Mouse (Mus musculus) heart, embryonic 13.5 days (tissue): ENCODE results near the gene Pdk1. TPM values are rescaled to one million over a fixed set of nuclear protein-coding genes. Genes with fewer than 3 reads are reported as not detected.

Source experiments
- ATAC-seq: fragments of 200-750 bp; cut with Nextera tagmentation; 2 replicates; pipeline ENCODE4 v1.8.0; 2017; ENCODE audit warnings: moderate TSS enrichment; ENCODE audit not compliant: insufficient number of reproducible peaks, low FRiP score, low TSS enrichment; ENCODE audit errors: extremely low read depth
- H3K27ac ChIP-seq: fragments of 300-500 bp; sonication (generic); replicated peaks from 2 replicates; pipeline ENCODE4 v1.5.1; 2015; ENCODE audit warnings: moderate library complexity, mild to moderate bottlenecking, inconsistent platforms
- H3K27me3 ChIP-seq: fragments of 300-500 bp; sonication (generic); replicated peaks from 2 replicates; pipeline ENCODE4 v1.6.1; 2015; ENCODE audit warnings: mild to moderate bottlenecking, inconsistent platforms
- H3K36me3 ChIP-seq: fragments of 300-500 bp; sonication (generic); 2 replicates; pipeline ENCODE4 v1.6.1; 2015; ENCODE audit warnings: mild to moderate bottlenecking, inconsistent platforms
- H3K4me1 ChIP-seq: fragments of 300-500 bp; sonication (generic); 2 replicates; pipeline ENCODE4 v1.6.1; 2015; ENCODE audit warnings: inconsistent platforms
- H3K4me2 ChIP-seq: fragments of 300-500 bp; sonication (generic); 2 replicates; pipeline ENCODE4 v1.6.1; 2015; ENCODE audit warnings: inconsistent platforms, mild to moderate bottlenecking, moderate library complexity
- H3K4me3 ChIP-seq: fragments of 300-500 bp; sonication (generic); 2 replicates; pipeline ENCODE4 v1.5.1; 2015; ENCODE audit warnings: moderate library complexity, mild to moderate bottlenecking, inconsistent platforms
- H3K9ac ChIP-seq: fragments of 300-500 bp; sonication (generic); 2 replicates; pipeline ENCODE4 v1.6.1; 2015; ENCODE audit warnings: inconsistent platforms, mild to moderate bottlenecking, moderate library complexity
- H3K9me3 ChIP-seq: fragments of 300-500 bp; sonication (generic); 2 replicates; pipeline ENCODE4 v1.6.1; 2016; ENCODE audit warnings: inconsistent platforms
- WGBS: fragments of 180-500 bp; shearing (Covaris S2); methylation state at CpG from one replicate; pipeline ENCODE4 v1.1.7; 2015; ENCODE audit warnings: mixed read lengths; 5-methylcytosine and 5-hydroxymethylcytosine counted together
- polyA plus RNA-seq: library from polyadenylated mRNA; unstranded; fragments of >200 nt; fragmentation: Nextera tagmentation; extraction: Ambion mirVana; gene quantifications from 2 replicates; pipeline ENCODE4 v1.2.1, GENCODE M21; 2015

Gene Pdk1
- polyA plus RNA-seq, 1 experiment from 2014 or later, result 84.3 TPM

DNA sequence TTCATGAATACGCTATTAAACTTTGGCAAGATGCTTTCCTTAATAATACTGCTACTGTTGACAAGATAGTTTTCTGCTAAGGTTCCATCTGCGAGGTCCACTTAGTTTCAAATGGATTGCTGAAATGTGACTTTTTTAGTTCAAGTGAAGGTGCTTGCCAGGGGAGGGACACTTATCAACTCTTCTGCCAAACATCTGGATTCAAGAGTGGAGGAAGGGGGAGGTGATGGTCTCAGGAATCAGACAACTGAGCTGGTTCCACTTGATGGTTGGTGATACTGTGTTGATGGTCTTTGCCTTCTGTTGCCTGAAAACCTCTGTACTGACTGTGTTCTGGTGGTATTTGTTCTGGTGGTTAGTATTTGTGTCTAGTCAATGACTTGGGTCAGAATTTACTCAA lies 1.4 kb downstream of the Pdk1 start:
- peak overlapping the region; percentile 96 for H3K9ac ChIP-seq
- no peak for ATAC-seq
- WGBS, result 52% methylated on average over 2 of the region's 2 CpGs
- H3K4me1 ChIP-seq, result peaks cover 36% of the 10 kb centered on the region
- peaks cover 18% of the 10 kb centered on the region for H3K36me3 ChIP-seq
- no peaks in the 10 kb centered on the region for H3K9me3 ChIP-seq
- peak overlapping the region; percentile 95 for H3K4me2 ChIP-seq
- no peaks in the 10 kb centered on the region for H3K27me3 ChIP-seq
- peak overlapping the region; percentile 88 for H3K4me3 ChIP-seq
- no peak overlapping the region for H3K27ac ChIP-seq

DNA sequence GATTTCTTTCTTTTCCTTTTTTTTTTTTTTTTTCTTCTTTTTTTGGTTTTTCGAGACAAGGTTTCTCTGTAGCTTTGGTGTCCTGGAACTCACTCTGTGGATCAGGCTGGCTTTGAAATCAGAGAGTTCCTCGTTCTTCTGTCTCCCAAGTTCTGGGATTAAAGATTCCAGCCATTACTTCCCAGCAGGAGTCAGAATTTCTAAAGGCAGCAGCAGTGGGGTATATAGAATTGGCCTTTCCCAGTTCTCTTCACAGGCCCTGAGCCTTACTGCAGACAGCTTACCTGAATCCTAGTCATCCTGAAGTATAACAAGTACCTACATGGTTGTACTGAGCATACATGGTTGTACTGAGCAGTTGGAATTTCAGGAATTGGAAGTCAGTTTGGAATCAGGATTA lies 1.8 kb downstream of the Pdk1 start:
- H3K27me3 ChIP-seq, result no peaks in the 10 kb centered on the region
- peak overlapping the region; percentile 95 for H3K4me2 ChIP-seq
- H3K36me3 ChIP-seq, result peaks cover 21% of the 10 kb centered on the region
- H3K27ac ChIP-seq, result no peak overlapping the region
- peak overlapping the region; percentile 96 for H3K9ac ChIP-seq
- ATAC-seq, result no peak
- H3K4me1 ChIP-seq, result peaks cover 36% of the 10 kb centered on the region
- no peaks in the 10 kb centered on the region for H3K9me3 ChIP-seq
- 49% methylated on average over 2 of the region's 2 CpGs for WGBS
- H3K4me3 ChIP-seq, result peak overlapping the region; percentile 88

DNA sequence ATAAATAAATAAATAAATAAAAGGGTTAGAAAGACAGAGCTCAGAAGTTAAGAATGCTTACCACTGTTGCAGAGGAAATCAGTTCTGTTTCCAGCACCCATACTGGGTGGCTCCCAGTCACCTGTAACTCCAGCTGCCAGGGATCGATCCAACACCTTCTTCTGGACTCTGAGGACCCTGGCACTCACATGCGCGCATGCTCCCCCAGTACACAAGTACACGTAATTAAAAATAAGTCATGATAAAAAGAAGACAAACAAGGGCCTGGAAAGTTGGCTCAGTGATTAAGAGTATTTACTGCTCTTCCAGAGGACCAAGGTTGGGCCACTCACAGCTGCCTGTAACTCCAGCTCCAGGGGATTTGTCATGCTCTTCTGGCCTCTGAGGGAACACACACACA lies 4.8 kb downstream of the Pdk1 start:
- H3K4me2 ChIP-seq, result no peak overlapping the region
- H3K27ac ChIP-seq, result no peak overlapping the region
- 0 out of 2 replicates have a peak overlapping the region, but pooled peaks have one; percentile 24 for H3K9ac ChIP-seq
- H3K9me3 ChIP-seq, result no peaks in the 10 kb centered on the region
- no peak overlapping the region for H3K4me3 ChIP-seq
- no peak for ATAC-seq
- H3K36me3 ChIP-seq, result peaks cover 49% of the 10 kb centered on the region
- H3K4me1 ChIP-seq, result peaks cover 31% of the 10 kb centered on the region
- WGBS, result 81% methylated on average over 4 of the region's 4 CpGs
- no peaks in the 10 kb centered on the region for H3K27me3 ChIP-seq

DNA sequence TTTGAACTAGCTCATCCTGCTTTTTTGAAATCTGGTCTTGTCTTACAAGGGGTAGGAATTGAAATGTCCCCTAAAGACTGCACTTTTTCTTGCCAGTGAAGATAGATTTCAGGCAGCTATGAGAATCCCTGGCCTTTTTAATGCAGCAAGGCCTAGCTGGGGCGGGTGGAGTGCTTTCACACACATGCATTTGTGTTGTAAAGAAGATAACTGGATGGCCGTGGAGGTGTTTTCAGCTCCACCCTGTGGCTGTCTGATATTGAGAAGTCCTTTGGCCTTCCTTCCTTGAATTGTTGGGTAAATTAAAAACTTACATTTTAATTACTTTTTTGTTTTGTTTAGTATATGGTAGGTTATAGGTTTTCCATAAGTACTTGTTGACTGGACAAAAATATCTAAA lies 5.4 kb downstream of the Pdk1 start:
- H3K9me3 ChIP-seq, result no peaks in the 10 kb centered on the region
- 52% methylated on average over 2 of the region's 2 CpGs for WGBS
- no peak overlapping the region for H3K4me3 ChIP-seq
- no peak overlapping the region for H3K27ac ChIP-seq
- no peak overlapping the region for H3K4me2 ChIP-seq
- ATAC-seq, result no peak
- H3K27me3 ChIP-seq, result no peaks in the 10 kb centered on the region
- no peak overlapping the region for H3K9ac ChIP-seq
- H3K36me3 ChIP-seq, result peaks cover 55% of the 10 kb centered on the region
- H3K4me1 ChIP-seq, result peaks cover 31% of the 10 kb centered on the region

DNA sequence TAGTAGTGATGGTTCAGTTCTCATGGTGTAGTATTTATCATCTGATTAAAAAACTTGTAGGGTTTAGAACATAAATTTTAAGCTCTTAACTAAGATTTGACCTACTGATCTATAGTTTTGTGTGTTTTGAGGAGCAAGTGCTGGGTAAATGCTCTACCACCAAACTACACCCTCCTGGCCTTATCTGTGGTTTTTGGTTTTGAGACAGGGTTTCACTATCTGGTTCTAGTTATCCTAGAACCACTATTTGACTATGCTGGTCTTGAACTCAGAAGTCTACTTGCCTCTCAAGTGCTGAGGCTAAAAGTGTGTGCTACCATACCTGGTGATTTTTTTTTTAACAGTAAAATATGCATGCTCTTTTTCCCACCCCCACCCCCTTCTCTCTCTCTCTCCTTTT lies 5.9 kb downstream of the Pdk1 start:
- H3K4me3 ChIP-seq, result no peak overlapping the region
- H3K4me1 ChIP-seq, result peaks cover 28% of the 10 kb centered on the region
- no peak overlapping the region for H3K4me2 ChIP-seq
- H3K9ac ChIP-seq, result no peak overlapping the region
- ATAC-seq, result no peak
- no peaks in the 10 kb centered on the region for H3K9me3 ChIP-seq
- H3K27ac ChIP-seq, result no peak overlapping the region
- peaks cover 60% of the 10 kb centered on the region for H3K36me3 ChIP-seq
- H3K27me3 ChIP-seq, result no peaks in the 10 kb centered on the region

DNA sequence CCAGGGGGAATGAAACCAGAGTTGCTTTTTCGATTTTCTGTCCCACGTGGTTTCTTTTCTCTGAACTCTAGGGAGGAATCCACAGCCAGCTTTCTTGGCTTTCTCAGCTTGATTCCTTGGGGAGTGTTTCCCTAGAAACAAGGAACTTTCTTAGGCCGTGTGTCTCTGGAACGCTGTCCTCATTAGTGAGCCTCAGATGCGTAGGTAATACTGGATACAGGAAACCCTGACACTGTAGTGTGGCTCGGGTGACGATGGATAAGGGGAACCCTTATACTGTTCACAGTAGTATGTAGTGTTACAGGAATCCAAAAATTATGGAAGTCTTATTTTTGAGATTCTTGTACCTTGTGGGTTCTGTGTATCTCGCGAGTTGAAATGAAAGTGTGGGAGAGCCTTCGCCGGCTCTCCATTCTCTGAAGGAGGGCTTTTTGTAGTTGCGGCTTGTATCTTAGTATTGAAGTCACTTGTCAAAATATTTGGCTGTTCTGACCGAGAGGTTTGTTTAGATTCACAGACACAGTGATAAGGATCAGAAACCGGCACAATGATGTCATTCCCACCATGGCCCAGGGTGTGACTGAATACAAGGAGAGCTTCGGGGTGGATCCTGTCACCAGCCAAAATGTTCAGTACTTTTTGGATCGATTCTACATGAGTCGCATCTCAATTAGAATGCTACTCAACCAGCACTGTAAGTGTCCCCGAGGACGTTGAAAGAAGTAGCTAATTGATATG lies 10.1 kb downstream of the Pdk1 start:
- H3K27ac ChIP-seq, result no peak overlapping the region
- no peak overlapping the region for H3K4me2 ChIP-seq
- 79% methylated on average over 19 of the region's 19 CpGs for WGBS
- H3K27me3 ChIP-seq, result no peaks in the 10 kb centered on the region
- peaks cover 82% of the 10 kb centered on the region for H3K36me3 ChIP-seq
- H3K9me3 ChIP-seq, result no peaks in the 10 kb centered on the region
- no peak overlapping the region for H3K9ac ChIP-seq
- H3K4me3 ChIP-seq, result no peak overlapping the region
- ATAC-seq, result no peak
- H3K4me1 ChIP-seq, result peaks cover 4% of the 10 kb centered on the region; the same call in 1 of the 2 replicates

DNA sequence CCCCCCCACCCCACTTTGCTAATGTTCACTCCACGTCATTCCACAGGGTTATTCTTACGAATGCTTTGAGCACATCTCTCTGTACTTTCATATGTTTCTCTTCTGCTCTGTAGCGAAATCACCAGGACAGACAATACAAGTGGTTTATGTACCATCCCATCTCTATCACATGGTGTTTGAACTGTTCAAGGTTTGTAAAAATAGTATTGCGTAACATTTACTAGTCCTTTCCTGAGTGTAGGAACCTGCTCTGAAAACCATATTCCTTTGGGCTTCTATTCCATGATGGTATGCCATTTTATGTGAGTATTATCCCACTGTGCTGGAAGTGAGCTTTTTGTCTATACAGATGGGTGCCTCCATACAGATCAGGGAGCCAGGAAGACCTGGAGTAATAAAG lies 14.2 kb downstream of the Pdk1 start:
- 90% methylated on average over 4 of the region's 4 CpGs for WGBS
- no peak for ATAC-seq
- H3K27ac ChIP-seq, result no peak overlapping the region
- no peak overlapping the region for H3K4me2 ChIP-seq
- H3K9me3 ChIP-seq, result no peaks in the 10 kb centered on the region
- peaks cover 92% of the 10 kb centered on the region for H3K36me3 ChIP-seq
- H3K4me1 ChIP-seq, result no peaks in the 10 kb centered on the region
- H3K9ac ChIP-seq, result no peak overlapping the region
- H3K4me3 ChIP-seq, result no peak overlapping the region
- H3K27me3 ChIP-seq, result no peaks in the 10 kb centered on the region

DNA sequence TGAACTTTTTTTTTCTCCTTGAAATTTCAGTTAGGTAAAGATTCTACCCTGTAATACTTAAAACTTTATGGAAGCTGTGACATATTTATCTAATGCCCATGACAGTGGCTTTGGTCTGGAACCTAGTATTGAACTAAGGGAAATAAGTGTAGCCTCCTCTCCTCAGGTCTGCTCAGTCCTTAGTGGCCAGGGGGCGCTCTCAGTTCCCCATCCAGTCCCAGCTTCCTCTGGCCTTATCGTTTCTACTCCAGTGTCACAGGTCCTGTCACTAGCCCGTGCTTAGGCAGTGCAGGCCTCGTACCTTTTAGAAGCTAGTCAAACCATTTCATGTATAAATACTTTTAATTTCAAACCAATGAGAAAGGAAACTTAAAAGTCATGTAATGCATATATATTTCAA lies 15.4 kb downstream of the Pdk1 start:
- H3K4me3 ChIP-seq, result no peak overlapping the region
- H3K27me3 ChIP-seq, result no peaks in the 10 kb centered on the region
- WGBS, result 59% methylated on average over 4 of the region's 4 CpGs
- no peak overlapping the region for H3K9ac ChIP-seq
- H3K4me2 ChIP-seq, result no peak overlapping the region
- no peak overlapping the region for H3K27ac ChIP-seq
- ATAC-seq, result no peak
- H3K36me3 ChIP-seq, result peaks cover 93% of the 10 kb centered on the region
- H3K9me3 ChIP-seq, result no peaks in the 10 kb centered on the region
- H3K4me1 ChIP-seq, result no peaks in the 10 kb centered on the region

DNA sequence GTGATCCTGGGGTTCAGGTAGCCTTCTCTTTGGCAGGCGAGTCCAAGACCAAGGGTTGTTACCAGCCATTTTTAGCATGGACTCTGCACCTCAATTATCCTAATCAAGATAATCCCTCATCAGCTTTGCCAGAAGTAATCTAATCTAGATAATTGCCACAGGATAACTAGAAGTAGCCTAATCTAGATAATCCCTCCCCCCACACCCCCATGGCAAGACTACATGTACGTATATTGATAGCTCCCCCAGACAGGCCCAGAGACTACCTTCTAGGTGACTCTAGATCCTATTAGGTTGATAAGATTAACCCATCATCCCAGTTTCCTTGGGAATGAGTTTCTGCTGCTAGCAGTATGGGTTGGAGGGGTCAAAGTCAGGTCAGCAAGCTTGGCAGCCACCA lies 18.5 kb downstream of the Pdk1 start:
- no peaks in the 10 kb centered on the region for H3K9me3 ChIP-seq
- H3K36me3 ChIP-seq, result peaks cover 92% of the 10 kb centered on the region

DNA sequence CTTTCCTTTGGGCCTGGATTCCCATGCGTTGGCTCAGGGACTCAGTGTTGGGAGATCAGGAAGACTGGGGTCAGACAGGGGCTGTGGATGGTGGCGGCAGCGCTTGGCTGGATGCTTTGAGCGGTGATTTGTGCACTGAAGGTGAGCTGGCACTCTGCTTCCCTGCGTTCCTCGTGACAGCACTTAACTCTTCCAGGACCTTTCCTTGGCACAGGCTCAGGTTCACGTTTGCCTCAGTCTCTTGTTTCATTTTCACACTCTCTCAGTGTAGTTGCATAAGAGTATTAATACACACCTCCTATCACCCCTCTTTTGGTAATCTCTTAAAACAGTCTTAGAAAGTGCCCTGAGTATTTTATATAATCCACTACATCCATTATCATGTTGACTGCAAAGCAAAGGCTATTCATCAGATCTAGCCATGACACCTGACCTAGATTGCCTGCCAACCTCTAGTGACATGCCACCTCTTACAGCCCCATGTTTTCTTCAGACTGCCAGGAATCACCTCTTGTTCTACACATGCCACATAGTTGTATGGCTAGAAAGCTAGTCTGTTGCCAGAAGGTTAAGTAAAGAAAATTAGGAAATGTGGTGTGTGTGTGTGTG lies 19.8 kb downstream of the Pdk1 start:
- no peak overlapping the region for H3K9ac ChIP-seq
- H3K27me3 ChIP-seq, result no peaks in the 10 kb centered on the region
- H3K27ac ChIP-seq, result no peak overlapping the region
- no peak overlapping the region for H3K4me2 ChIP-seq
- 93% methylated on average over 7 of the region's 7 CpGs for WGBS
- ATAC-seq, result no peak
- peaks cover 93% of the 10 kb centered on the region for H3K36me3 ChIP-seq
- H3K4me1 ChIP-seq, result no peaks in the 10 kb centered on the region
- no peak overlapping the region for H3K4me3 ChIP-seq
- H3K9me3 ChIP-seq, result no peaks in the 10 kb centered on the region

More for the DNA sequence above, 18.5 kb downstream of the Pdk1 start:
- H3K27me3 ChIP-seq, result no peaks in the 10 kb centered on the region
- 87% methylated on average over 2 of the region's 2 CpGs for WGBS
- no peak overlapping the region for H3K4me2 ChIP-seq
- H3K9ac ChIP-seq, result no peak overlapping the region
- no peaks in the 10 kb centered on the region for H3K4me1 ChIP-seq
- H3K4me3 ChIP-seq, result no peak overlapping the region
- no peak for ATAC-seq
- H3K27ac ChIP-seq, result no peak overlapping the region

DNA sequence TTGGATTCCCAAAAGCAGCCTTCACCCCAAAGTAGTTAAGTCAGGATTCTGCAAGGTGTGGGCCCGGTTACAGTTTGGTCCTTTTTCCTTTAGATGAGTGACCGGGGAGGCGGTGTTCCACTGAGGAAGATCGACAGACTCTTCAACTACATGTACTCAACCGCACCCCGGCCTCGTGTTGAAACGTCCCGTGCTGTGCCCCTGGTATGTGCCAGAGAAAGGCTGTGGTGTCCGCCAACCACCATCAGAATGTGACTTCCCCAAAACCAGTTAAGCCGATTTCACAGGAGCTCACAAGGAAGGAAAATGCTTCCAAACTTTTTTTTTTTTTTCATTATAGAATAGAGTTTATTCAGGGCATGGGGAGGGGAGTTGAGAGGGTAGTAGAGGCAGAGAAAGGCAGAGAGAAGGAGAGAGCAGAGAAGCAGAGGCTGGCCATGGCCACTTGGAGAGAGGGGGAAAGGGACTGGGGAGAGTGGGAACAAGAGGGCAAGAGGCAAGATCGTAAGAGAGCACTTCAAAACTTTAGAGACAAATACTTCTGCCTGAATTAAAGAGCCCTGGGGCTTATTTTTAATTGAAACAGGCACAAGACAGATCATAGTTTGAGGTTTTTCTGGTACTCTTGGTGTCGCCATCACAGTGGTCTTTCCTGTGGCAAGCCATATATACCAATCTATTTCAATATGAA lies 22.7 kb downstream of the Pdk1 start:
- Histone ChIP-seq H3K27me3 (no peaks in the 10 kb centered on the region), H3K4me2 (no peak overlapping the region), H3K4me1 (peaks cover 9% of the 10 kb centered on the region), H3K9ac (no peak overlapping the region), H3K9me3 (no peaks in the 10 kb centered on the region), H3K36me3 (peaks cover 88% of the 10 kb centered on the region), H3K27ac (no peak overlapping the region), H3K4me3 (no peak overlapping the region)
- ATAC-seq, result no peak
- WGBS, result 92% methylated on average over 13 of the region's 13 CpGs
